Mouse (Mus musculus) forelimb bud, embryonic 11.5 days (tissue): ENCODE measurements around the gene Thrb.
A peak's percentile ranks its signal among the peaks of the same experiment; 100 is the strongest.

Source experiments
- DNase-seq: peaks from one replicate; pipeline ENCODE4 v3.0.0-alpha.2; 2012; ENCODE audit warnings: low read depth, low spot score

Thrb gene

GRCm38 (mm10) chr14:17781921-17782320, 121.9 kb downstream of the Thrb start:
- peak; percentile 43 for DNase-seq

GRCm38 (mm10) chr14:17784207-17784806, 124.2 kb downstream of the Thrb start:
- DNase-seq: no peak

DNA sequence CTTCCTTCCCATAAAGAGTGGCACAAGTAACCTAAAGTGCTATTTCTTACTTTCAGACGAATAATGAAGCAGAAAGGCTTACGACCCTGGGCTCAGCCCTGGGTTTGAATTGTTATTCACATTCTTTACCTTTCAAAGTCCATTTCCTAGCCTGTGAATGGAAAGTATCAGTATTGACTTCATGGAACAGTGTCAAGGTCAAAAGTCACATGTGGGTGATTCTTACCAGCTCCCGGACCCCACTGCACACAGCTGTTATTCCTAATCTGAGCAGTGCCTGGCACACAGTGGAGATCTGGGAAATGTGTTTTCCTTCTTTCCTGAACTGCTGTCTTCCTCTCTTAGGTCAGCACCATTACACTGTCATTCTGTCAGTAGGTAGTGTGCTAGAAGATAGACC, 125.3 kb downstream of the Thrb start:
- no peak for DNase-seq

- DNase-seq: no peak
Measured at GRCm38 (mm10) chr14:17786249-17786648, 126.2 kb downstream of the Thrb start.

GRCm38 (mm10) chr14:17803934-17804602, 144.0 kb downstream of the Thrb start:
- DNase-seq: no peak

GRCm38 (mm10) chr14:17811051-17811450, 151.0 kb downstream of the Thrb start:
- DNase-seq: no peak

DNA sequence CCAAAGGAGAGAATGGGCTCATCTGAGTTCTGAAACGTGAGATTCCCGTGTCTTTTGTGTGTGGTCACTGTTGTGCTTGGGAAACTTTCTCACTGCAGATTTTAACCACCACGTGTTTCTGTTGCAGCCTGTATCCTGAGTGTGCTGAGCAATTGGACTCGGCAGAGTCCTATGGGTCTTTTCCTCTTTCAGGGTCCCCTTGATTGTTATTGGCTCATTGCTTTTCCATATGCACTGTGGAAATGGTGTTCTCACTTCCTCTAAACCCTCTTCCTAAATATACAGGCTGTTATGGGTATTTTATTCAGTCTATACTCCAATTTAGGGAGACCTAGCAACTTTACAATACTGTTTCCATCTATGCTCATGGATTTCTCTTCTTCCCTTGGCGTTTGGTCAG, 152.4 kb downstream of the Thrb start:
- DNase-seq: no peak

GRCm38 (mm10) chr14:17815103-17815502, 155.0 kb downstream of the Thrb start:
- DNase-seq: no peak

GRCm38 (mm10) chr14:17818086-17818485, 158.0 kb downstream of the Thrb start:
- no peak for DNase-seq

- DNase-seq: no peak
Measured at GRCm38 (mm10) chr14:17822754-17823153, 162.7 kb downstream of the Thrb start.

DNA sequence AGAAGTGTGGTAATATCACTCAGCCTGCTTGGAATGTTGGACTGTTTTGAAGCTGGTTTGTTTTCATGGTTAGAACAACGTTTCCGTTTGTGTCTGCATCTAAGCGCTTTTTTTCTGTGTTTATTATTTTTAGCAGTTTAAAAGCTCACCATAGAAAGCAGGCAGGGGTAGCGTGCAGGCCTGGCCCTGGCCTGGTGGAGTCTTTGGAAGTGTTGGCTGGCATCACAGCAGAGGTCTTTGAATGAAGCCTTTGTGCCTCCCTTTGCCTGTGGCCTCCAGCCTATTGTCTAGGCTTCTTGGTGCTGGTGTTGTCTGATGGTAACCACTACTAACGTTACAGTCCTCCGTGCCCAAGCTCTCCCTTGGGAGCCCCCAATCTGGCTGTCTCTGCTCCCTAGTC, 167.3 kb downstream of the Thrb start:
- no peak for DNase-seq

- no peak for DNase-seq
Measured at GRCm38 (mm10) chr14:17835738-17836137, 175.7 kb downstream of the Thrb start.

GRCm38 (mm10) chr14:17836766-17837165, 176.7 kb downstream of the Thrb start:
- DNase-seq: no peak

- no peak for DNase-seq
Measured at GRCm38 (mm10) chr14:17845003-17845697, 185.1 kb downstream of the Thrb start.

DNA sequence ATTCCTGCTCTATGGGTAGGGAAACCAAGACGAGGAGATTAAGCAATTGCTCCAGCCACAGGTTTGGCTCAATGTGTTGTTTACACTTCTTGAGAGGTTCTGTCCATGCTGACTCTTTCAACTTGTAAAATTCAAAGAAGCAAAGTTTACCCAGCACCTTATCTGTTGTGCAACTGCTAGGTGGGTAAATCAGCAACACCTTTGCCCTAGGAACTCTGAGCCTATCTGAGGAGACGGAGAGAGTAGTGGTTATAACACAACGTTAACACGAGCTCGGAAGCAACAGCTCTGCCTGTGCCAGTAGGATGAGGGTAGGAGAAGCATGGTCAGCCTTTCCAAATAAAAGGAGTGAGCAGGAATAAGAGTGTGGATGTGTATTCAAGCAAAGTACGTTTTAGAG, 185.8 kb downstream of the Thrb start:
- DNase-seq: no peak

- DNase-seq: no peak
Measured at GRCm38 (mm10) chr14:17846700-17847099, 186.6 kb downstream of the Thrb start.

DNA sequence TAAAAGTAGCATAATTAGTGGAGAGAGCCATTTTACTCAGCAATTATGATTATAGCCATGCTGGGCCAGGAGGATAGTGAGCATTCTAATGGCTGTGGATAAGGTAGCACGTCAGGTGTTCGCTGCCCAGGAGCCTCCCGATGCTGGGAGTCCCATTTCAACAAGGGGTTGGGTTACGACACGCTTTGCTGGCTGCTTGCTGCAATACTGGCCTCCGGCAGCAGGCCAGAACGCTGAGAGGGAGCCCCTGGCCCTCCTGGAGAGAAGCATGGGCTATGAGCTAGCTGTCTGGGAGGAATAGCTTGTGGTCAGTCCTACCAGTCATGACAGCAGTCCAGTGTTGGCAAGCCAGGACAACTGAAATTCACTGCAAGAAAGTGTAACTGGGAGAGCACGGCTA, 187.2 kb downstream of the Thrb start:
- no peak for DNase-seq

- DNase-seq: no peak
Measured at GRCm38 (mm10) chr14:17850355-17850754, 190.3 kb downstream of the Thrb start.

- DNase-seq: no peak
Measured at GRCm38 (mm10) chr14:17852236-17852635, 192.2 kb downstream of the Thrb start.

GRCm38 (mm10) chr14:17859790-17860385, 199.8 kb downstream of the Thrb start:
- DNase-seq: no peak

DNA sequence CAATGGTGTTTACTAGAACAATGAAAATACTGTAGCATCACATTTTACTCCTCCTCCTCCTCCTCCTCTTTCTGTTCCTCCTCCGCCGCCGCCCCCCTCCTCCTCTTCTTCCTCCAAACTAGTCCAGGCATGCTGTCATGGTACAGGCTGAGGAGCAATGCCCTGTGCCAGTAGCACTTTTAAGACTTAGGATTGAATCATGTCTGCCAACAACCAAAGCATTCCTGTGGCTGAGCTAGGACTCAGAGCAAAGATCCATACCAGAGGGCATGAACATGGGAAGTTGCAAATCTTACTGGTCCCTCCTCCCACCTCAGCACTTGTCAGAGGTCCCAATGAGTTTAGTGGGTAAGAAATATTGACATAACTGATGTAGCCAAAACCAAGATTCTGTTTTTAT, 202.6 kb downstream of the Thrb start:
- DNase-seq: no peak

GRCm38 (mm10) chr14:17863701-17864320, 203.8 kb downstream of the Thrb start:
- DNase-seq: no peak
